Mouse (Mus musculus): Measurements from ENCODE around the gene Cwc27. TPM values are rescaled to one million over a fixed set of nuclear protein-coding genes. Genes with fewer than 3 reads are reported as not detected.

Cwc27 gene
- polyA plus RNA-seq, 1 experiment from 2014 or later = 16.3 TPM

- TF ChIP-seq EP300 (optimal IDR thresholded peaks at IDR 0.05) = no peak
- TF ChIP-seq CTCF (IDR thresholded peaks at IDR 0.05; ENCODE audit: low read depth) = no peak
- no peak overlapping the region for H3K27ac ChIP-seq (replicated peaks)
- no peaks in the 10 kb centered on the region for H3K4me1 ChIP-seq (replicated peaks; ENCODE audit: control insufficient read depth, insufficient read depth)
- DNase-seq (ENCODE audit: low spot score) (no peak), ATAC-seq (ENCODE audit: low FRiP score, low TSS enrichment) (no peak)
- H3K9me3 ChIP-seq (ENCODE audit: control insufficient read depth, low read length) = no peaks in the 10 kb centered on the region
- H3K27me3 ChIP-seq (ENCODE audit: control insufficient read depth, insufficient read depth, low read length) = no peaks in the 10 kb centered on the region
- no peak overlapping the region for H3K4me3 ChIP-seq (ENCODE audit: low read depth, low read length)
- no peak overlapping the region for H3K4me2 ChIP-seq (replicated peaks; ENCODE audit: low read depth)
- 77% methylated on average over 3 of the region's 3 CpGs for WGBS
- no peak overlapping the region for H3K9ac ChIP-seq (ENCODE audit: low read length)
- peaks cover 5% of the 10 kb centered on the region; the same call in 1 of the 2 replicates for H3K36me3 ChIP-seq (ENCODE audit: control insufficient read depth, insufficient read depth, low read length)
Observed at GRCm38 (mm10) chr13:104794421-104794820, 22.5 kb downstream of the Cwc27 start.

- no peaks in the 10 kb centered on the region for H3K27me3 ChIP-seq (ENCODE audit: control insufficient read depth, insufficient read depth, low read length)
- 87% methylated on average over 11 of the region's 11 CpGs for WGBS
- ATAC-seq (ENCODE audit: low FRiP score, low TSS enrichment) = no peak
- no peak within 1 kb of the TSS for H3K4me2 ChIP-seq (replicated peaks; ENCODE audit: low read depth)
- H3K4me1 ChIP-seq (replicated peaks; ENCODE audit: control insufficient read depth, insufficient read depth) = no peaks in the 10 kb centered on the region
- H3K9ac ChIP-seq (ENCODE audit: low read length) = no peak within 1 kb of the TSS
- no peak within 1 kb of the TSS for H3K27ac ChIP-seq (replicated peaks)
- DNase-seq (ENCODE audit: low spot score) = no peak
- H3K36me3 ChIP-seq (ENCODE audit: control insufficient read depth, insufficient read depth, low read length) = peaks cover 5% of the 10 kb centered on the region; the same call in 1 of the 2 replicates
- no peaks in the 10 kb centered on the region for H3K9me3 ChIP-seq (ENCODE audit: control insufficient read depth, low read length)
- no peak within 1 kb of the TSS for H3K4me3 ChIP-seq (ENCODE audit: low read depth, low read length)
- TF ChIP-seq EP300 (optimal IDR thresholded peaks at IDR 0.05) (no peak), CTCF (IDR thresholded peaks at IDR 0.05; ENCODE audit: low read depth) (no peak)
Observed at GRCm38 (mm10) chr13:104792184-104792583, 24.8 kb downstream of the Cwc27 start, which contains the start of gene Srek1ip1. TSS of gene Srek1ip1 (plus strand) at chr13:104792484.

GRCm38 (mm10) chr13:104789663-104790062 lies 27.3 kb downstream of the Cwc27 start:
- no peak overlapping the region for H3K4me2 ChIP-seq (replicated peaks; ENCODE audit: low read depth)
- no peak for DNase-seq (ENCODE audit: low spot score)
- WGBS = 8% methylated on average over 2 of the region's 2 CpGs
- no peak overlapping the region for H3K4me3 ChIP-seq (ENCODE audit: low read depth, low read length)
- H3K27me3 ChIP-seq (ENCODE audit: control insufficient read depth, insufficient read depth, low read length) = no peaks in the 10 kb centered on the region
- no peaks in the 10 kb centered on the region for H3K9me3 ChIP-seq (ENCODE audit: control insufficient read depth, low read length)
- TF ChIP-seq CTCF (IDR thresholded peaks at IDR 0.05; ENCODE audit: low read depth) (peak; percentile 92), EP300 (optimal IDR thresholded peaks at IDR 0.05) (no peak)
- H3K4me1 ChIP-seq (replicated peaks; ENCODE audit: control insufficient read depth, insufficient read depth) = no peaks in the 10 kb centered on the region
- peak; percentile 38; the same call in 1 of the 2 replicates for ATAC-seq (ENCODE audit: low FRiP score, low TSS enrichment)
- peaks cover 2% of the 10 kb centered on the region; the same call in 1 of the 2 replicates for H3K36me3 ChIP-seq (ENCODE audit: control insufficient read depth, insufficient read depth, low read length)
- no peak overlapping the region for H3K27ac ChIP-seq (replicated peaks)
- H3K9ac ChIP-seq (ENCODE audit: low read length) = no peak overlapping the region

GRCm38 (mm10) chr13:104787260-104787659 lies 29.7 kb downstream of the Cwc27 start:
- Histone ChIP-seq H3K4me1 (replicated peaks; ENCODE audit: control insufficient read depth, insufficient read depth) (no peaks in the 10 kb centered on the region), H3K4me2 (replicated peaks; ENCODE audit: low read depth) (no peak overlapping the region), H3K9ac (ENCODE audit: low read length) (no peak overlapping the region), H3K36me3 (ENCODE audit: control insufficient read depth, insufficient read depth, low read length) (peaks cover 1% of the 10 kb centered on the region; the same call in 1 of the 2 replicates), H3K27me3 (ENCODE audit: control insufficient read depth, insufficient read depth, low read length) (no peaks in the 10 kb centered on the region), H3K9me3 (ENCODE audit: control insufficient read depth, low read length) (no peaks in the 10 kb centered on the region), H3K27ac (replicated peaks) (no peak overlapping the region), H3K4me3 (ENCODE audit: low read depth, low read length) (no peak overlapping the region)
- DNase-seq (ENCODE audit: low spot score) (no peak), ATAC-seq (ENCODE audit: low FRiP score, low TSS enrichment) (no peak)
- WGBS = 95% methylated on average over 4 of the region's 4 CpGs
- TF ChIP-seq EP300 (optimal IDR thresholded peaks at IDR 0.05) (no peak), CTCF (IDR thresholded peaks at IDR 0.05; ENCODE audit: low read depth) (no peak)

GRCm38 (mm10) chr13:104779104-104779670 lies 37.8 kb downstream of the Cwc27 start:
- Histone ChIP-seq H3K4me3 (ENCODE audit: low read depth, low read length) (no peak overlapping the region), H3K9ac (ENCODE audit: low read length) (no peak overlapping the region), H3K4me1 (replicated peaks; ENCODE audit: control insufficient read depth, insufficient read depth) (no peaks in the 10 kb centered on the region), H3K9me3 (ENCODE audit: control insufficient read depth, low read length) (no peaks in the 10 kb centered on the region), H3K36me3 (ENCODE audit: control insufficient read depth, insufficient read depth, low read length) (no peaks in the 10 kb centered on the region), H3K27me3 (ENCODE audit: control insufficient read depth, insufficient read depth, low read length) (no peaks in the 10 kb centered on the region), H3K27ac (replicated peaks) (no peak overlapping the region), H3K4me2 (replicated peaks; ENCODE audit: low read depth) (no peak overlapping the region)
- WGBS = 84% methylated on average over 1 of the region's 1 CpGs
- ATAC-seq (ENCODE audit: low FRiP score, low TSS enrichment) (no peak), DNase-seq (ENCODE audit: low spot score) (no peak)
- TF ChIP-seq CTCF (IDR thresholded peaks at IDR 0.05; ENCODE audit: low read depth) (no peak), EP300 (optimal IDR thresholded peaks at IDR 0.05) (no peak)

- H3K9ac ChIP-seq (ENCODE audit: low read length) = no peak overlapping the region
- ATAC-seq (ENCODE audit: low FRiP score, low TSS enrichment) (no peak), DNase-seq (ENCODE audit: low spot score) (no peak)
- no peak overlapping the region for H3K4me3 ChIP-seq (ENCODE audit: low read depth, low read length)
- WGBS = 41% methylated on average over 3 of the region's 3 CpGs
- H3K9me3 ChIP-seq (ENCODE audit: control insufficient read depth, low read length) = no peaks in the 10 kb centered on the region
- no peaks in the 10 kb centered on the region for H3K4me1 ChIP-seq (replicated peaks; ENCODE audit: control insufficient read depth, insufficient read depth)
- no peaks in the 10 kb centered on the region for H3K27me3 ChIP-seq (ENCODE audit: control insufficient read depth, insufficient read depth, low read length)
- no peak overlapping the region for H3K27ac ChIP-seq (replicated peaks)
- H3K4me2 ChIP-seq (replicated peaks; ENCODE audit: low read depth) = no peak overlapping the region
- H3K36me3 ChIP-seq (ENCODE audit: control insufficient read depth, insufficient read depth, low read length) = no peaks in the 10 kb centered on the region
- no peak for TF ChIP-seq EP300 (optimal IDR thresholded peaks at IDR 0.05)
- TF ChIP-seq CTCF (IDR thresholded peaks at IDR 0.05; ENCODE audit: low read depth) = no peak
Observed at GRCm38 (mm10) chr13:104763193-104763592, 53.7 kb downstream of the Cwc27 start.

Data from stomach, postnatal 0 days (tissue).